Mouse (Mus musculus): ENCODE data around the gene Ldlrad3. TPM values are rescaled to one million over a fixed set of nuclear protein-coding genes. Genes with fewer than 3 reads are reported as not detected.

Gene Ldlrad3
- polyA plus RNA-seq, 2 experiments: 45.1 to 49.7 TPM

DNA sequence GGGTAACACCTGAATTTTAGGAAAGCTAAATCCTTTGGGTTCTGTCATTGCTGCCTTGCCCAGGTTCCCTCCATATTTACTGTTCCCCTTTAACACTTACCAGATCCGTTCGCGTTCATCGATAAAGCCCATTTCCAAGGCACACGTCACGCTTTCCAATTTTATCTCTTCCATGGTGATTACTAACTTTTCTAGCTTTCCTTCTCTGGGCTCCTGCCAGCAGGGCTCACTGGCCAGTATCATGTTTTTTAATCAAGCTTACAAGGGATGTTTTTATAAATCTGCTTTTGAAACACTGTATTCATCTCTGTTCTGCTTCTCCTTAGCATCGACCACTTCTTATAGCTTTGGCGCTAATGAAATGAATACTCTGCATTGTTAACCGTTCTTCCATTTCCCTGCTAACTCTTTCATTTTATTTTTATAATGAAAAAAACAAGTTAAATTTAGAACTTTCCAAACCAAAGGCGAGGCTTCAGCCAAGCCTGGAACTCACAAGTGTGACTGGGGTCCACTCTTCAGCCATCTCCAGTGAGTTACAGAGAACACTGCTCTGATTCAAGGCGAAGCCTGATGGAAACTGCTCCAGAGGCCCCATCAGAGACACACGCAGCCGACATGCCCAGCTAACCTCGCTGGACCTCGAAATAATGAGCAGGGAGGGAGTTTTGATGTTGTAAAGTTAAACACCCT is 10.3 kb downstream of the Ldlrad3 start:
- no peaks in the 10 kb centered on the region for H3K36me3 ChIP-seq (ENCODE audit: control insufficient read depth, insufficient read depth, low read length)
- no peak overlapping the region for H3K9ac ChIP-seq (ENCODE audit: low read depth, low read length, severe bottlenecking)
- ATAC-seq (ENCODE audit: low FRiP score, low read depth): peak; percentile 88
- no peak overlapping the region; the same call in 1 of the 2 replicates for H3K4me2 ChIP-seq (replicated peaks; ENCODE audit: low read depth, low read length, severe bottlenecking)
- no peak for TF ChIP-seq POLR2A (IDR thresholded peaks at IDR 0.05; ENCODE audit: borderline replicate concordance, extremely low read depth, insufficient read depth, insufficient read length)
- H3K9me3 ChIP-seq (ENCODE audit: control insufficient read depth, low read length): no peaks in the 10 kb centered on the region
- 57% methylated on average over 15 of the region's 15 CpGs for WGBS
- peaks cover 24% of the 10 kb centered on the region for H3K4me1 ChIP-seq (ENCODE audit: control insufficient read depth, insufficient read depth, low read length)
- DNase-seq (ENCODE audit: low spot score): peak; percentile 25
- peak overlapping the region; percentile 55 for H3K27ac ChIP-seq (replicated peaks; ENCODE audit: low read depth, low read length)
- no peaks in the 10 kb centered on the region for H3K27me3 ChIP-seq (ENCODE audit: control insufficient read depth, insufficient read depth, low read length)
- no peak overlapping the region for H3K4me3 ChIP-seq (replicated peaks; ENCODE audit: low read length)

GRCm38 (mm10) chr2:102172458-102172857 is 13.7 kb downstream of the Ldlrad3 start:
- no peak for DNase-seq (ENCODE audit: low spot score)
- WGBS: 79% methylated on average over 4 of the region's 4 CpGs
- ATAC-seq (ENCODE audit: low FRiP score, low read depth): no peak
- H3K27ac ChIP-seq (replicated peaks; ENCODE audit: low read depth, low read length): no peak overlapping the region
- peaks cover 33% of the 10 kb centered on the region for H3K4me1 ChIP-seq (ENCODE audit: control insufficient read depth, insufficient read depth, low read length)
- 0 out of 2 replicates have a peak, but pooled peaks cover 10% of the 10 kb centered on the region for H3K36me3 ChIP-seq (ENCODE audit: control insufficient read depth, insufficient read depth, low read length)
- no peak overlapping the region for H3K4me2 ChIP-seq (replicated peaks; ENCODE audit: low read depth, low read length, severe bottlenecking)
- no peak overlapping the region for H3K9ac ChIP-seq (ENCODE audit: low read depth, low read length, severe bottlenecking)
- TF ChIP-seq POLR2A (IDR thresholded peaks at IDR 0.05; ENCODE audit: borderline replicate concordance, extremely low read depth, insufficient read depth, insufficient read length): no peak
- H3K9me3 ChIP-seq (ENCODE audit: control insufficient read depth, low read length): no peaks in the 10 kb centered on the region
- H3K4me3 ChIP-seq (replicated peaks; ENCODE audit: low read length): no peak overlapping the region
- no peaks in the 10 kb centered on the region for H3K27me3 ChIP-seq (ENCODE audit: control insufficient read depth, insufficient read depth, low read length)

DNA sequence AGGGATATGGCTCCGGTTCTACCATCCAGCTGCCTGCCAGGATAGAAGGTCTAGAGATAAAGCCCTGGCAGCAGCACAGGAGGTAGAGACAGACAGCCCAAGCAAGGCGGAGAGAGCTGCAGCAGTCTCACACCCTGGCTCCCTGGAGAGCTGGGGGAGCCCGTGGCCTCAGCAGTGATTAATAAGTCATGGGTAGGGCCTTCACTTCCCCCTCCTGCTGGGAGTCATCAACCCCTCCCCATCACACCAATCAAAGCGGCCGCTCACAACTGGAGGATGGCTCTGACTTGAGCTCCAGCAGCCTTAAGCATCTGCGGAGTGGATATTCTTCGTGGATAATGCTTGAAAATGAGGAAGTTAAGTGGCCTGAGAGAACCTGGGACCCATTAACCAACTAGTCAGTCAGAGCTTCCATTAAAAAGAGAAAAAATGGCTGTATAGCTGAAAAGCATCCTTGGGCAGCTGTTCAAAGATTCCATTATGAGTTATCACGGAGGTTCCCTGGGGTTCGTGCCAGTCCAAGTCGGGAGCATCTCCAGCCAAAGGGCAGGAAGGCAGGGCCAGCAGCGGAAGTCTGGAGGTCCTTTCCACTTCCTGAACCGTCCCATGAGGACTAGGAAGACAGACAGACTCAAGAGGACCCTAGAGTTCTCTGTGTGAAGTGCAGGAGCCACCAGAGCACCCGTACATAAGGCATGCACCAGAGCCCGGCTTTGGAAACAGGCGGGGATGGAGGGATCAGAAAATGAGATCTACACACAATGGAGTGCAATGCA is 19.4 kb downstream of the Ldlrad3 start:
- H3K4me1 ChIP-seq (ENCODE audit: control insufficient read depth, insufficient read depth, low read length): peaks cover 36% of the 10 kb centered on the region
- H3K27me3 ChIP-seq (ENCODE audit: control insufficient read depth, insufficient read depth, low read length): no peaks in the 10 kb centered on the region
- 38% methylated on average over 15 of the region's 15 CpGs for WGBS
- H3K27ac ChIP-seq (replicated peaks; ENCODE audit: low read depth, low read length): 0 out of 2 replicates have a peak overlapping the region, but pooled peaks have one; percentile 19
- H3K4me2 ChIP-seq (replicated peaks; ENCODE audit: low read depth, low read length, severe bottlenecking): no peak overlapping the region
- H3K9ac ChIP-seq (ENCODE audit: low read depth, low read length, severe bottlenecking): no peak overlapping the region
- H3K4me3 ChIP-seq (replicated peaks; ENCODE audit: low read length): no peak overlapping the region
- TF ChIP-seq POLR2A (IDR thresholded peaks at IDR 0.05; ENCODE audit: borderline replicate concordance, extremely low read depth, insufficient read depth, insufficient read length): no peak
- 0 out of 2 replicates have a peak, but pooled peaks cover 12% of the 10 kb centered on the region for H3K36me3 ChIP-seq (ENCODE audit: control insufficient read depth, insufficient read depth, low read length)
- DNase-seq (ENCODE audit: low spot score): peak; percentile 18
- ATAC-seq (ENCODE audit: low FRiP score, low read depth): no peak
- H3K9me3 ChIP-seq (ENCODE audit: control insufficient read depth, low read length): no peaks in the 10 kb centered on the region

- peaks cover 26% of the 10 kb centered on the region for H3K4me1 ChIP-seq (ENCODE audit: control insufficient read depth, insufficient read depth, low read length)
These were observed 23.1 kb downstream of the Ldlrad3 start for GRCm38 (mm10) chr2:102163106-102163505.

GRCm38 (mm10) chr2:102157555-102157954 is 28.6 kb downstream of the Ldlrad3 start:
- ATAC-seq (ENCODE audit: low FRiP score, low read depth) (no peak), DNase-seq (ENCODE audit: low spot score) (no peak)
- no peak overlapping the region for H3K4me2 ChIP-seq (replicated peaks; ENCODE audit: low read depth, low read length, severe bottlenecking)
- H3K9me3 ChIP-seq (ENCODE audit: control insufficient read depth, low read length): no peaks in the 10 kb centered on the region
- H3K9ac ChIP-seq (ENCODE audit: low read depth, low read length, severe bottlenecking): no peak overlapping the region
- no peak for TF ChIP-seq POLR2A (IDR thresholded peaks at IDR 0.05; ENCODE audit: borderline replicate concordance, extremely low read depth, insufficient read depth, insufficient read length)
- H3K27ac ChIP-seq (replicated peaks; ENCODE audit: low read depth, low read length): no peak overlapping the region
- H3K36me3 ChIP-seq (ENCODE audit: control insufficient read depth, insufficient read depth, low read length): peaks cover 12% of the 10 kb centered on the region
- WGBS: 89% methylated on average over 3 of the region's 3 CpGs
- H3K27me3 ChIP-seq (ENCODE audit: control insufficient read depth, insufficient read depth, low read length): no peaks in the 10 kb centered on the region
- H3K4me3 ChIP-seq (replicated peaks; ENCODE audit: low read length): no peak overlapping the region
- H3K4me1 ChIP-seq (ENCODE audit: control insufficient read depth, insufficient read depth, low read length): peaks cover 36% of the 10 kb centered on the region

More at GRCm38 (mm10) chr2:102163106-102163505, 23.1 kb downstream of the Ldlrad3 start:
- H3K27me3 ChIP-seq (ENCODE audit: control insufficient read depth, insufficient read depth, low read length): no peaks in the 10 kb centered on the region
- no peaks in the 10 kb centered on the region for H3K9me3 ChIP-seq (ENCODE audit: control insufficient read depth, low read length)
- H3K27ac ChIP-seq (replicated peaks; ENCODE audit: low read depth, low read length): no peak overlapping the region
- H3K9ac ChIP-seq (ENCODE audit: low read depth, low read length, severe bottlenecking): no peak overlapping the region
- no peak for DNase-seq (ENCODE audit: low spot score)
- no peak overlapping the region for H3K4me2 ChIP-seq (replicated peaks; ENCODE audit: low read depth, low read length, severe bottlenecking)
- ATAC-seq (ENCODE audit: low FRiP score, low read depth): no peak
- no peak overlapping the region for H3K4me3 ChIP-seq (replicated peaks; ENCODE audit: low read length)
- TF ChIP-seq POLR2A (IDR thresholded peaks at IDR 0.05; ENCODE audit: borderline replicate concordance, extremely low read depth, insufficient read depth, insufficient read length): no peak
- H3K36me3 ChIP-seq (ENCODE audit: control insufficient read depth, insufficient read depth, low read length): peaks cover 12% of the 10 kb centered on the region
- 80% methylated on average over 3 of the region's 3 CpGs for WGBS
